Mouse (Mus musculus): ENCODE data around the gene Olfr154. TPM values are rescaled to one million over a fixed set of nuclear protein-coding genes. Genes with fewer than 3 reads are reported as not detected.

Gene Olfr154
- total and polyA plus RNA-seq, 3 experiments: not detected

DNA sequence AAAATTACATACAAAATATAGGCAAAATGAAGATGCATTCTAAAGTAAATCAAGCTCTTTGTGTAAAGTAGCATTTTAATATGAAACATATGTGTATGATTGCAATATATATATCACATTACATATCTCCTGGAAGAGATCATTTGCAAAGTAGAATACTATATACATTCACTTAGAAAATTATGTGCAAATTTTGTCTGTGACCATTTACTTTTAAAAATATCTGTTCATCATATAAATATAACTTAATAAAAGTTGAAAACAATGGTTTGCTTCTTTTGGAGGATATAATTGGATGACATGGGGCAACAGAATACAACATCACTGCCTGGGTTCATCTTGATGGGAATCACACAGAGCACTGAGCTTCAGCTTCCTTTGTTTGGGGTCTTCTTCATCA is 24.9 kb upstream of the Olfr154 start, which contains the start of gene Olfr1008:
TSS of gene Olfr1008 (plus strand) at position 301 of the 400 bp plus-strand sequence.
- TF ChIP-seq ZC3H11A (IDR thresholded peaks at IDR 0.05; ENCODE audit: low read depth, low read length) (no peak), E2F4 (IDR thresholded peaks at IDR 0.05; ENCODE audit: borderline replicate concordance, low read depth, low read length) (no peak), NELFE (IDR thresholded peaks at IDR 0.05; ENCODE audit: low read depth, low read length) (no peak), UBTF (IDR thresholded peaks at IDR 0.05; ENCODE audit: borderline replicate concordance, insufficient read depth, low read depth, low read length) (no peak), MYB (IDR thresholded peaks at IDR 0.05; ENCODE audit: low read depth, low read length) (no peak), MYC (IDR thresholded peaks at IDR 0.05; ENCODE audit: low read depth, low read length) (no peak), TAL1 (IDR thresholded peaks at IDR 0.05; ENCODE audit: low read length) (no peak), CHD2 (IDR thresholded peaks at IDR 0.05; ENCODE audit: low read length) (no peak), SMC3 (IDR thresholded peaks at IDR 0.05; ENCODE audit: low read depth, low read length) (no peak), NRF1 (IDR thresholded peaks at IDR 0.05; ENCODE audit: insufficient read depth, low read depth, low read length, poor library complexity, severe bottlenecking) (no peak), GATA1 (IDR thresholded peaks at IDR 0.05; ENCODE audit: low read depth, low read length) (no peak), CHD1 (IDR thresholded peaks at IDR 0.05; ENCODE audit: low read depth, low read length) (no peak), ZKSCAN1 (IDR thresholded peaks at IDR 0.05; ENCODE audit: low read depth, low read length) (no peak), TBP (IDR thresholded peaks at IDR 0.05; ENCODE audit: low read depth, low read length) (no peak), JUND (IDR thresholded peaks at IDR 0.05; ENCODE audit: low read depth, low read length) (no peak), MEF2A (IDR thresholded peaks at IDR 0.05; ENCODE audit: extremely low read depth, insufficient replicate concordance, low read depth, low read length, poor library complexity, severe bottlenecking) (no peak), EP300 (IDR thresholded peaks at IDR 0.05; ENCODE audit: low read depth in 1 of 2, low read length in 2 of 2) (no peak)
- no peak for DNase-seq (ENCODE audit: low read depth, low spot score)
- H3K36me3 ChIP-seq (ENCODE audit: control insufficient read depth in 1 of 2, insufficient read depth in 2 of 2, low read length in 2 of 2): no peaks in the 10 kb centered on the region
- no peaks in the 10 kb centered on the region for H3K27me3 ChIP-seq (ENCODE audit: control insufficient read depth in 1 of 2, insufficient read depth in 2 of 2, low read length in 2 of 2)
- no peak within 1 kb of the TSS for H3K27ac ChIP-seq (ENCODE audit: control insufficient read depth, low read depth, low read length)
- no peak within 1 kb of the TSS for H3K9ac ChIP-seq (ENCODE audit: control insufficient read depth, low read depth, low read length, poor library complexity, severe bottlenecking)
- no peaks in the 10 kb centered on the region for H3K79me2 ChIP-seq (ENCODE audit: control insufficient read depth, insufficient read depth, low read length, poor library complexity)
- no peak within 1 kb of the TSS for H3K4me3 ChIP-seq (ENCODE audit: control insufficient read depth in 1 of 2, insufficient read depth in 1 of 2, low read depth in 2 of 2, low read length in 2 of 2)
- H3K9me3 ChIP-seq (replicated peaks; ENCODE audit: insufficient read depth, low read length): no peaks in the 10 kb centered on the region
- no peaks in the 10 kb centered on the region for H3K4me1 ChIP-seq (ENCODE audit: control insufficient read depth in 1 of 2, insufficient read depth in 2 of 2, low read length in 2 of 2)

DNA sequence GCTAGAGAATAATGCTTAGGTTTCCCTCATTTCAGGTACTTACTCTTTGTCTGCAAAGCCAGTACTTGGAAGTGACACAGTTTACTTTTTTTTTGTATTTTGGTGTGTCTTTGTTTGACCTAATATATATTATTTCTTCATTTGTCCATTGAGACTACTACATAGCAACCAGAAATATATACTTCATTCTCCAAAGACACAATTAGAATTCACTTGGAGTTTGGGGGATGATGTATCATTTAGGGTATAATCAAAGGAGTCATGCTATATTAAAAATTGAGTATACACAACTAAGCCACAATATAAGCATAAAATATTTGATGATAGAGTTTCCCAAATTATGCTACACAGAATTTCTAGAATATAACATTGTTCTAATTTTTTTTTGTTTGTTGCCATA is 14.4 kb upstream of the Olfr154 start, which contains the start of gene Olfr1006:
TSS of gene Olfr1006 (minus strand) at position 101 of the 400 bp plus-strand sequence.
- no peak within 1 kb of the TSS for H3K27ac ChIP-seq (ENCODE audit: control insufficient read depth, low read depth, low read length)
- no peak within 1 kb of the TSS for H3K4me3 ChIP-seq (ENCODE audit: control insufficient read depth in 1 of 2, insufficient read depth in 1 of 2, low read depth in 2 of 2, low read length in 2 of 2)
- no peaks in the 10 kb centered on the region for H3K36me3 ChIP-seq (ENCODE audit: control insufficient read depth in 1 of 2, insufficient read depth in 2 of 2, low read length in 2 of 2)
- TF ChIP-seq GATA1 (IDR thresholded peaks at IDR 0.05; ENCODE audit: low read depth, low read length) (no peak), ELF1 (IDR thresholded peaks at IDR 0.05; ENCODE audit: low read depth, low read length) (no peak), ZC3H11A (IDR thresholded peaks at IDR 0.05; ENCODE audit: low read depth, low read length) (no peak), TCF12 (IDR thresholded peaks at IDR 0.05; ENCODE audit: low read depth, low read length) (no peak), HCFC1 (IDR thresholded peaks at IDR 0.05; ENCODE audit: low read depth, low read length) (no peak), RAD21 (IDR thresholded peaks at IDR 0.05; ENCODE audit: low read depth, low read length) (no peak), USF1 (IDR thresholded peaks at IDR 0.05; ENCODE audit: low read depth, low read length) (no peak), MAX (IDR thresholded peaks at IDR 0.05; ENCODE audit: low read length) (no peak), GABPA (IDR thresholded peaks at IDR 0.05; ENCODE audit: low read depth, low read length) (no peak), MEF2A (IDR thresholded peaks at IDR 0.05; ENCODE audit: extremely low read depth, insufficient replicate concordance, low read depth, low read length, poor library complexity, severe bottlenecking) (no peak)
- H3K9me3 ChIP-seq (replicated peaks; ENCODE audit: insufficient read depth, low read length): no peaks in the 10 kb centered on the region
- H3K27me3 ChIP-seq (ENCODE audit: control insufficient read depth in 1 of 2, insufficient read depth in 2 of 2, low read length in 2 of 2): no peaks in the 10 kb centered on the region
- no peaks in the 10 kb centered on the region for H3K79me2 ChIP-seq (ENCODE audit: control insufficient read depth, insufficient read depth, low read length, poor library complexity)
- H3K9ac ChIP-seq (ENCODE audit: control insufficient read depth, low read depth, low read length, poor library complexity, severe bottlenecking): no peak within 1 kb of the TSS
- no peaks in the 10 kb centered on the region for H3K4me1 ChIP-seq (ENCODE audit: control insufficient read depth in 1 of 2, insufficient read depth in 2 of 2, low read length in 2 of 2)
- no peak for DNase-seq (ENCODE audit: low read depth, low spot score)
